Mouse (Mus musculus) 3134 (cell line): ENCODE results near the gene Gm11037.
"Not testable (repeated sequence)": the region's sequence is repeated elsewhere in the genome, so short reads cannot be mapped to it uniquely, and the experiment has no call there.

Experiments used
- DNase-seq: peaks from one replicate; pipeline ENCODE4 v3.0.0-alpha.2; 2011; ENCODE audit warnings: low spot score; ENCODE audit not compliant: insufficient read length; ENCODE audit errors: extremely low read depth

Gene Gm11037

GRCm38 (mm10) chr2:131132930-131133547 is at the start of gene Gm11037:
Gene Gm11037, plus strand, starts transcription at chr2:131133497.
- DNase-seq: no peak

DNA sequence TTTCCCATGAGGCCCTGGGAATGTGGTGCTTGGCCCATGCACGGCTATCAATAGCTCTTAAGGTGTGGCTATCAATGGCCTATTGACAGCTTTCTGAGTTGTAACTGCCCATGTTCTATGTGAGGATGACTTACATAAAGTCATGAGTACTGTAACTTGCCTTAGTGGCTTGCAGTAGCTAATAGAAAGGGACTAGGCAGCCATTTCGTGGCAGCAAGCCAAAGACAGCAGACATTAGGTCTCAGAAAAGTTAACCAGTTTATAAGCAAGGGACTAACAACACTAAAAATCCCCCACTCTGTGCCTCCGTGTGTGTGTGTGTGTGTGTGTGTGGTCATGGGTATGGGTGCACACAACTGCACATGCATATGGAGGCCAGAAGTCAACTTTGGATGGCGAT is 49.1 kb upstream of the Gm11037 start:
- DNase-seq: no peak

DNA sequence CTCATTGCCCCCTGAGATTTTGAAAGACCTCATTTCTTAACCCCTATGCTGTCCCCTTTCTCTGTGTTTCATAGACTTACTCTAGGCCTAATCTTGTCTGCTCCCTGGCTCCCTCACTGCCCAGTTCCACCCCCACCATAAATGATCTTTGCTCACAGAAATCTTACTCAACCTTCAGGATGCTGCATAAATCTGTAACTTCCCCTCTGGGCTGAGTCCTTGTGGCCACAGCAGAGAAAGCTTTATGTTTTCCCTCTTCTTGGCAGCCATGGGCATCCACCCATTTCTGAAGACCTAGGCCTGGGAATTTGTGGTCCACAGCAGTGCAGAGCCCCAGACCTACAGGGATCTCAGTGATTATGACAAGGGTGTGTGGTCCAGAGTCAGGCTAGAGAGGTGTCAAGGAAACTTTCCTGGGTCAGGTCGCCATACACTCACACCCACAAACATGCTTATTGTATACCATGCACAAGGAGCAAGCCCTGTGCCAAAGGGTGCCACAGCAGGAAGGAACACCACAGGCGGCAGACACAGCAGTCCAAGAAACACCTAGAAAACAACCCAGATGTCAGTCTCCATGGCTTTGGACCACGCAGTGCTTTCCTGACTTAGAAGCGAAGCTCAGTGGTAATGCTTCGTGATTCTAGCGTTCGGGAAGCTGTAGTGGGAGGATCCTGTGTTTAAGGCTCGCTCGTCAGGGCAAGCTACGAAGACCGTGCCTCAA is 46.5 kb upstream of the Gm11037 start, which contains the start of gene Siglec1:
Siglec1 (minus strand) TSS at position 99 of the 724 bp plus-strand sequence.
- no peak for DNase-seq

GRCm38 (mm10) chr2:131088581-131088980 is 44.7 kb upstream of the Gm11037 start:
- no peak for DNase-seq

GRCm38 (mm10) chr2:131089634-131090033 is 43.7 kb upstream of the Gm11037 start:
- DNase-seq: no peak

DNA sequence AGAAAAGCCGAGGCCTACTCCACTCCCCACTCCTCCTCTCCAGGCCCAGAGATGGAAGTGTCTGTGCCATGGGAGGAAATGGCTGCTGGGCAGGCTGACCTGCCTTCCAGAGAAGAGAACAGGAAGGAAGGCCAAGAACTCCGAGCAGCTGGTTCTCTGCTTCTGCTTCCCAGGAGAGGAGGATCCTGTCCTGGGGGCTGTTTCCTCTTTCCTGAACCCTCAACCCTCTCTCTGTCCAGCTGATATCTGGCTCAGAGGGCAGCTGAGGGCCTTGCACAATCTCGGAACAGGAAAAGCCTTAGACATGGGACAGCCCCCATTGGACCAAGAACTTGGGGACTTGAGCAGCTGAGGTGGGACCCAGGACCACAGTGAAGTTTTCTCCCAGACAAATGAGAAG is 42.4 kb upstream of the Gm11037 start:
- no peak for DNase-seq

DNA sequence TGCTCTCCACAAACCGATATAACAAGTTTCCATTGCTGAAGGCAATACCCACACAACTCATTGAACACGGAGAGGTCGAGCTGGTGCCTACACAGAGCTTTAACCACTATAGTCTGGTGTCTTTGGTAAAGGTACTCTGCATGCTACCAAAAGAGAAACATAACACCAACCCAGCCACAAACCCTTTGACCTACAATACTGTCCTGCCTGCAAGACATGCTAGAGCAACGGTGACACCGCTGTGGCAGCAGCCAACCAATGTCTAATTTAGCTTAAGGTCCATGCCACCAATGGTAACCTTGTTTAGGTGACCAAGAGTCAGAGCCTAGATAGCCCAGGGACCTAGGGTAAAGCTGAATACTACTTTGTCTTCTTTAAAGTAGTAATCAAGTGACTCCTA is 39.7 kb upstream of the Gm11037 start:
- no peak for DNase-seq

GRCm38 (mm10) chr2:131094823-131095222 is 38.5 kb upstream of the Gm11037 start:
- peak; percentile 41 for DNase-seq

DNA sequence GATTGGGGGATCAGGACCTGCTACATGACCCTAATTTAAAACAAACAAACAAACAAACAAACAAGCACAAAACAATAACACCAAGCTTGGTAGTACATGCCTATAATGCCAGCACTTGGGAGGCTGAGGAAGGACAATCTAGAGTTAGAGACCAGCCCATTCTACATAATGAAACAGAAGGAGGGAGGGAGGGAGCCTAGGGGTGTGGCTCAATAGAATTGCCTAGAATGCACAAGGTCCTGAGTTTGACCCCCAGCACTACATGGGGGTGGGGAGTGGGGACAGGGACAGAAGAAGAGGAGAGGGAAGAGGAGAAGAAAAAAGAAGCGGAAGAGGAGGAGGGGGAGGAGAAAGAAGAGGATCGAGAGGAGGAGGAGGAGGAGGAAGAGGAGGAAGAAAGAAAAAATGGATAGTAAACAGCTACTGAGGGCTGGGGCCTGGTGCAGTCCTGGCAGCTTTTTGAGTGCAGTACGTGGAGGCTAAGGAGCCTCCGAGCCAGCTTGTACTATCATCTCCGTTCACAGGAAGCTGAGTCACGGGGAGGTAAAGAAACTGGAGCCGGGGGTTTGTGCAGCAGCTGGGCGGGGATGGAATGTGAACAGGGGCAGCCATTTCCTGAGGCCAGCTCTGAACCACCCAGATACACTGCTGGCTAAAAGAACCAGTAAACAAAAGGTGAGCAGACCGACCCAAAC is 37.0 kb upstream of the Gm11037 start:
- peak; percentile 73 for DNase-seq

- no peak for DNase-seq
These were observed 36.2 kb upstream of the Gm11037 start for GRCm38 (mm10) chr2:131097087-131097486.

- DNase-seq: no peak
These were observed 31.8 kb upstream of the Gm11037 start for GRCm38 (mm10) chr2:131101530-131101929.

GRCm38 (mm10) chr2:131104021-131104420 is 29.3 kb upstream of the Gm11037 start:
- DNase-seq: no peak

- not testable (repeated sequence) for DNase-seq
These were observed 28.2 kb upstream of the Gm11037 start for GRCm38 (mm10) chr2:131105061-131105460.

GRCm38 (mm10) chr2:131105989-131106388 is 27.3 kb upstream of the Gm11037 start:
- DNase-seq: no peak

GRCm38 (mm10) chr2:131118968-131119574 is 14.2 kb upstream of the Gm11037 start:
- DNase-seq: no peak

GRCm38 (mm10) chr2:131124166-131124565 is 9.1 kb upstream of the Gm11037 start:
- no peak for DNase-seq

DNA sequence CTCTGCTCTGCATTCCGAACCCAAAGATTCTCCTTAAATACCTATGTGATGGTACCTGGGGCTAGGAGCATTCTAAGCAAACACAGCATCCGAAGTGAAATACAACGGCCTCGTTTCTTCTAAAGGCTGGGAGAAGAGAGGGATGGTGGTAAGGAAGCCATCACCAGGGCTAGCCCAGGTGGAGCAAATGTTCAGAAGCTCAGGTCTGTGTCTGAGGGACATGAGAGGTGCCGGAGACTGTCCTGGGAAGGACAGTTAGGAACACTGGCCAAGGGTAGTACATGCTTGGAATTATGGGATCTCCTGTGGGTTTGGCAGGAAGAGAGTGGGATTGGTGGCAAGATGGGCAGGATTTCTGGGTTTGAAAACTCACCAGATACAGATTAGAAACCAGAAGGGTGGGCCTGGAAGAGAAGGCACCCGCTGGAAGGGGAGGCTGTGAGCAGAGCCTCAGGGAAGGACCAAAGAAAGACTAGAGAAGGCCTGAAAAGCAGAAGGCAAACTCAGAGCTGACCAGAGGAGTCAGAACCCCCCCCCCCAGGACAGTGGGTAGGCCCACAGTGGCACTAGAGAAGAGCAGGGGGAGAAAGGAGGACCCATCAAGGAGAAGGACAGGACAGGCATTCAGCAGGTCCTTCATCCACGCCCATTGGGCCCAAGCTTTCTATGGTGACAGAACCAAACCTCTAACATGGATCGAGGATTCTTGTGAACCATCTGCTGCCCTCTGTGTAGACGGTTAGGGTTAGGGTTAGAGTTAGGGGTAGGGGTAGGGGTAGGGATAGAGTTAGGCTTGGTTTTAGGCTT is 7.9 kb upstream of the Gm11037 start:
- DNase-seq: no peak

DNA sequence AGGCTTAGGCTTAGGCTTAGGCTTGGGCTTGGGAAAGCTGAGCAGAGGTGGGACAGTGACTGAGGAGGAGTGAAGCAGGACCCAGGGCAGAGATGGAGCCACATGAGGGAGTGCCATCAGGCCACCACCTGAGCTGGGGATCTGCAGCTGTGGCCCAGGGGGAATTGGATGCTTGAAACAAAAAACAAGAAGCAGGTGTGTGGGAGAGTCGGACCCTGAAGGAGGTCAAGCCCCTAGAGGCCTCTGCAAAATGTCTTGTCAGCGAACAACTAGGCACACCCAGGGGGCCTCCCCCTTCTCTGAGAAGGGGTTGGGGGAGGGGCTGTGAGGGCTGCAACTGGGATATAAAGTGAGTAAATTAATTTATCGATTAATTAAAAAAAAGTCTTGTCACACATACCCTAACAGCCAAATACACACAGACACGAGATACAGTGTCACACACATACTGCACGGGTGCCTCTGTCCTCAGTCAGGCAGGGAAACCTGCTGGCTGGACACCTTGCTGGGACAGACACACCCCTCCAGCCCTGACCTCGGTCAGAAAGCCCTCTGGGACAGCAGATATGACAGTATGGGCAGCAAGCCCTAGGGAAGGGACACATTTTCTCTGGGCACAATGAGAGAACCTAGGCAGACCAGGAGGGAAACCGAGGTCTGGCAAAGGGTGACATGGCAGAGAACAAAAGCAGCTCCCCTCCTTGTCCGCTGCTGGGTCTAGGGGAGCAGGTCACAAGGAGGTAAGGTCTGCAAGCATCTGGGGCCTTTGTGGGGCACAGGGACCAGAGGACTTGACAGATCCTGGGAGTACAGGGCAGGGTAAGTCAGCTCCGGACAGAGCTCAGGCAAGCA is 7.1 kb upstream of the Gm11037 start:
- DNase-seq: no peak

GRCm38 (mm10) chr2:131127161-131127730 is 6.1 kb upstream of the Gm11037 start, which contains the start of gene Hspa12b:
Gene Hspa12b, plus strand, starts transcription at chr2:131127280.
- no peak for DNase-seq
